Mouse (Mus musculus) embryo, embryonic 11.5 days (tissue): ENCODE results near the gene Ugt1a6b.
"Not testable (repeated sequence)": the region's sequence is repeated elsewhere in the genome, so short reads cannot be mapped to it uniquely, and the experiment has no call there.

Source experiments
- DNase-seq: peaks from one replicate; pipeline ENCODE4 v3.0.0-alpha.2; 2012; ENCODE audit warnings: low read depth, low spot score

Gene Ugt1a6b

GRCm38 (mm10) chr1:88120550-88120949 lies 17.5 kb downstream of the Ugt1a6b start:
- DNase-seq: not testable (repeated sequence)

- DNase-seq: not testable (repeated sequence)
These were observed 18.5 kb downstream of the Ugt1a6b start for GRCm38 (mm10) chr1:88121521-88121920.

DNA sequence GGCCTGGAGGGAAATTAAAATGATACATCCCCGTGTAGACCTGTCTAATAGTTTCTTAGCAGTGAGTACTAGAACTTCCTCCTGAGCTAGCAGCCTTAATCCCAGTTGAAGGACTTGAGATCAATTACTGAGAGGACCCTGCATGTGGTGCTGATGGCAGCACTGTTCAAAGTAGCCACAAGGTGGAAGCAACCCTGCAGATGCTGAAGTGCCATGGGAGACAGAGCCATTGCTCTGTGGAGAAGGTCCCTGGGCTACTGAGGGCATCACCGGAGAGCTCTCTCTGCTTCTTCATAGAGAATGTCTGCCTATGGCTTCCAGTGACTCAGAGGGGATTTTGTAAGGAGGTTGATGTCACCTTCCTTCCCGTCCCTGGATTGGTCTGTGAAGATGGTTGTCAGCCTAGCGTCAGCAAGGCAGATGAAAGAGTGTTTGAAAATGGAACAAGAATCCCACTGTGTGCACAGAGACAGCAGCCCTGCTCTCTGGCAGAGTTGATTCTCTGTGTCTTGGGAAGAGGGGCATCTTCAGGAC lies 22.8 kb downstream of the Ugt1a6b start:
- DNase-seq: not testable (repeated sequence)

- DNase-seq: not testable (repeated sequence)
These were observed 26.0 kb downstream of the Ugt1a6b start for GRCm38 (mm10) chr1:88129091-88129490.

GRCm38 (mm10) chr1:88130223-88130622 lies 27.2 kb downstream of the Ugt1a6b start:
- not testable (repeated sequence) for DNase-seq

DNA sequence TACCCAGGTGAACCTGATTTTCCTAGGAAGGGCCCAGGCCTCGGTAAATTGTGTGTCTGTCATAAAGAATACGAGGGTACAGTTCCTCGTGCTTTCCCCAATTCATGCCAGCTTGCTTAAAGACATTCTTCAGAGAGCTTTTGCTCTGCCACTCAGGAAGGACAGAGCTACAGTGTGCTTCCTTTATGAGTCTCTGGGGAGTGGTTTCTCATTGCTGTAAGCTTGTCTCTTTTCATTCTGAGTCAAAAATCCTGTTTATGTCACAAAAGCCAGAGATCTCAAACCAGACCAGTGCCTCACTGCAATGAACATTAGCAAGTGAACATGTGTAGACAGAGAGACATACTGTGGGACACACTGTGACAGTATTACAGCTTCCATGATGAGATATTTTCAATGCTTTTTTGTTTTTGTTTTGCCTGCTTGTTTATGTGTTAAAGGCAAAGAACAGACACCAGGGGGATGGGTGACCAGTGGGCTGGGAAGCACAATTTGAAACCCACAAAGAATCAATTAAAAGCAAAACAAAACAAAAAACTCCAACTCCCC lies 30.9 kb downstream of the Ugt1a6b start:
- DNase-seq: no peak

GRCm38 (mm10) chr1:88134457-88135011 lies 31.5 kb downstream of the Ugt1a6b start, which contains the start of gene Ugt1a6a:
TSS of gene Ugt1a6a (plus strand) at chr1:88134809.
- not testable (repeated sequence) for DNase-seq

- not testable (repeated sequence) for DNase-seq
These were observed 32.3 kb downstream of the Ugt1a6b start for GRCm38 (mm10) chr1:88135229-88135904.

GRCm38 (mm10) chr1:88136646-88137045 lies 33.6 kb downstream of the Ugt1a6b start:
- no peak for DNase-seq

DNA sequence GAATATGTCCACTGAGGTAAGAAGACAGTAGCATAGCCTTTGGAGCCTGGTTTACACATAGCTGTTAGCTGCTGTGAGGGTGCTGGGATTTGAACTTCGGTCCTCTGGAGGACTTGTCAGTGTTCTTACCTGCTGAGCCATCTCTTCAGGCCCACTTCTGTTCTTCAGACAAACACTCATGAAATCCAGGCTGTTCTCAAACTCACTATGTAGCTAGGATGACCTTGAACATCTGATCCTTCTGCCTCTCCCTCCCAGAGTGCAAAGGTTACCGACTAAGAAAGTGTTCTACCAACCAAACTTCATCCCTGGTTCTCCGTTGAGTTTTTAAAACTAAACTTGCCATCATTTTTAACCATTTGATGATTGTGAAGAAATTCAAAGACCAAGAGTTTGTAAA lies 34.2 kb downstream of the Ugt1a6b start:
- DNase-seq: no peak

GRCm38 (mm10) chr1:88138145-88138544 lies 35.1 kb downstream of the Ugt1a6b start:
- no peak for DNase-seq

- not testable (repeated sequence) for DNase-seq
These were observed 37.4 kb downstream of the Ugt1a6b start for GRCm38 (mm10) chr1:88140492-88140891.

DNA sequence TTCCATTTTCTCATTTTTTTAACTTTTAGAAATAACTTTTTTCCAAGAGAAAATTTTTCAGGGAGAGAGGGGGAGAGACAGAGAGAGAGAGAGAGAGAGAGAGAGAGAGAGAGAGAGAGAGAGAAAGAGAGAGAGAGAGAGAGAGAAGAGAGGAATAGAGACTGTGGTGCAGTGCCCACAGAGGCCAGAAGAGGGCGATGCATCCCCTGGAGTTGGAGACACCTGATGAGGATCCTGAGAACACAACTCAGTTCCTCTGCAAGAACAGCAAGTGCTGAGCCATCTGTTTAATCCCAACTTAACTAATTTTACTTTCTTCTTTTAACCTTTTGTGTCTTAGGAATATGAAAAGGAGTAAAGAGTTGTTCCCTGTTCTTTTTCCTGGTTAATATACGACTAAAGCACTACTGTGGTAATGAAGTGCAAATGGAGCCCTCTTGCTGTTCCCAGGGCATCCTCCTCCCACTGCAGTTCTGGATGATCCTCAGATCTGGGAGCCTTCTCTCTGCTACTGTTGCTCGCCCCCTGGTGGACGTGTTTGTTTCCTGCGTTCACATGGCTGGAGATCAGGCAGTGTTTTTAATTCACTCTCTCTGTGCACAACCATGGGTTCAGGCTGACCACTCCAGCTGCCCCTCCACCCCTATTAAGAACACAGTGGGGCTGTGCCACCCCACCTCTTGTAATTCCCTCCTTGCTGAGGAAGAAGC lies 41.1 kb downstream of the Ugt1a6b start:
- DNase-seq: not testable (repeated sequence)

DNA sequence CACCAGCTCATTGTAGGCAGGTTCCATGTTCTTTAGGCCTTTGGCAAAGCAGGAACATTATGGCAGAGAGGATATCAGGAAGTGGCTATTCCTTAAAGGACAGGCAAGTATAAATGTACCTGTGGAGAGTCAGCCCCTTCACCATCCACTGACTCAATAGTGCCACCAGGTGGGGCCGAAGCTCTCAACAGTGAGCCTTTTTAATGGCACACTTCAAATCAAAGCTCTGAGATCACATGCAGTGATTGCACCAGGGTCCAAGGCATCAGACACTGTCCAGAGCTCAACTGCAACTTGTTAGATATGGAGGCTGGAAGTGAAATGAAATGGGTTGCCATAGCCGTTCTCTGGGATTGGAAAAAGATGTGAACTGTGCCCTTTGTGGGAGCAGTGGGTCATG lies 42.2 kb downstream of the Ugt1a6b start:
- not testable (repeated sequence) for DNase-seq

DNA sequence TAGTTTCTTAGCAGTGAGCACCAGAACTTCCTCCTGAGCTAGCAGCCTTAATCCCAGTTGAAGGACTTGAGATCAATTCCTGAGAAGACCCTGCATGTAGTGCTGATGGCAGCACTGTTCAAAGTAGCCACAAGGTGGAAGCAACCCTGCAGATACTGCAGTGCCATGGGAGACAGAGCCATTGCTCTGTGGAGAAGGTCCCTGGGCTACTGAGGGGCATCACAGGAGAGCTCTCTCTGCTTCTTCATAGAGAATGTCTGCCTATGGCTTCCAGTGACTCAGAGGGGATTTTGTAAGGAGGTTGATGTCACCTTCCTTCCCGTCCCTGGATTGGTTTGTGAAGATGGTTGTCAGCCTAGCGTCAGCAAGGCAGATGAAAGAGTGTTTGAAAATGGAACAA lies 47.1 kb downstream of the Ugt1a6b start:
- not testable (repeated sequence) for DNase-seq

- no peak for DNase-seq
These were observed 55.4 kb downstream of the Ugt1a6b start for GRCm38 (mm10) chr1:88158430-88158829.

GRCm38 (mm10) chr1:88165711-88166110 lies 62.7 kb downstream of the Ugt1a6b start, which contains the start of gene Ugt1a5:
TSS of gene Ugt1a5 (plus strand) at chr1:88166012.
- no peak for DNase-seq

- not testable (repeated sequence) for DNase-seq
These were observed 69.1 kb downstream of the Ugt1a6b start for GRCm38 (mm10) chr1:88172190-88172589.

- DNase-seq: no peak
These were observed 76.6 kb downstream of the Ugt1a6b start for GRCm38 (mm10) chr1:88179657-88180056.

GRCm38 (mm10) chr1:88186325-88186935 lies 83.4 kb downstream of the Ugt1a6b start:
- DNase-seq: no peak

DNA sequence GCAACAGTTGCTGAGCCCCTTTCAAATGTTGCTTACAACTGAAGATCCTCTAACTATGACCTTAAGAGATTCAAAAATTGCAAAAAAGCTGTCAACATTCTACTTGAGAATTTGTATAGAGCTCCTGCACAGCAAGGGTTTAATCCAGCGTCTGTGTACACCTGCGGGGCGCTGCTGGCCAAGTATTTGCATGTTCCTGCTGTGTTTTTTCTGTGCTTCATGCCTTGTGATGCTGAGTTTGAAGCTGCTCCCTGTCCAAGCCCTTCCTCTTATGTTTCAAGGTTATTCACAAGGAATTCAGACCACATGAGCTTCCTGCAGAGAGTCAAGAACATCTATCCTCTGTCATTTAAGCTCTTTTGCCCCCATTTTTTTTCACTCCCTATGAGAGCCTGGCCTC lies 89.1 kb downstream of the Ugt1a6b start:
- no peak for DNase-seq

DNA sequence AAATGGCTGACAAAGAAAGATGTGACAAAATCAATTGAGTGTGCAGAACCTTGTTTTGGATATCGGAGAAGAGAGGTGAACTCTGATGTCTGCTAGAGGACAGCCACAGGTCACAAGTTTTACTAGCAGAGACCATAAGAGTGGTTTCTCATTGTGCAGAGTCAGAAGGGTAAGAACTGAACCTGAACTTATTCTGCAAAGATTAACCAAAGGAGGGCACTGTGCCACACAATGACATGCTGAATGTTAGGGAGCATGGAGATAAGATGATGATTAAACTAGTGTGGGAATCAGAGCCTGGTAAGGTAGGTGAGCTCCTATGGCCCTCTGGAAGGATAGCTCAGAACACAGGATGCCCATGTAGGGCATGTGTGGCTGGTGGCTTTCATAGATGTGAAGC lies 92.6 kb downstream of the Ugt1a6b start:
- no peak for DNase-seq
